Mouse (Mus musculus) G1E (cell line): ENCODE data around the gene Cnr2. TPM values are rescaled to one million over a fixed set of nuclear protein-coding genes. Genes with fewer than 3 reads are reported as not detected.

Experiments used
- ATAC-seq: 2 replicates; pipeline ENCODE4 v1.8.0; 2016; ENCODE audit warnings: mild to moderate bottlenecking; ENCODE audit not compliant: insufficient number of reproducible peaks, poor library complexity, low FRiP score, severe bottlenecking; ENCODE audit errors: extremely low read depth
- DNase-seq: peaks from one replicate; pipeline ENCODE4 v3.0.0; 2012; ENCODE audit warnings: low spot score
- H3K27me3 ChIP-seq: 2 replicates; pipeline ENCODE4 v1.6.1; 2012; ENCODE audit warnings: mild to moderate bottlenecking, low read length, inconsistent platforms; ENCODE audit not compliant: insufficient read depth
- H3K36me3 ChIP-seq: replicated peaks from 2 replicates; pipeline ENCODE3; 2012; ENCODE audit warnings: mild to moderate bottlenecking, inconsistent platforms
- H3K4me1 ChIP-seq: 2 replicates; pipeline ENCODE4 v1.6.1; 2012; ENCODE audit warnings: low read depth, low read length, inconsistent platforms, mixed read lengths; ENCODE audit not compliant: insufficient read depth
- H3K4me3 ChIP-seq: 2 replicates; pipeline ENCODE4 v1.5.1; 2012; ENCODE audit warnings: low read depth, mild to moderate bottlenecking, inconsistent platforms, low read length, moderate library complexity, mixed read lengths
- H3K9me3 ChIP-seq: replicated peaks from 2 replicates; pipeline ENCODE4 v1.6.1; 2012; ENCODE audit warnings: inconsistent platforms
- CTCF ChIP-seq: IDR thresholded peaks from 2 replicates; pipeline ENCODE4 v1.5.1; 2012; ENCODE audit warnings: low read depth, low read length, inconsistent platforms, mixed read lengths
- GATA1 ChIP-seq: IDR thresholded peaks from 2 replicates; pipeline ENCODE4 v1.6.1; 2012; ENCODE audit warnings: borderline replicate concordance, low read length, inconsistent platforms, mixed read lengths
- GATA2 ChIP-seq: IDR thresholded peaks from 2 replicates; pipeline ENCODE4 v1.6.1; 2012; ENCODE audit warnings: low read depth, low read length, inconsistent platforms, borderline replicate concordance
- POLR2AphosphoS5 ChIP-seq: IDR thresholded peaks from 2 replicates; pipeline ENCODE4 v1.6.1; 2012; ENCODE audit warnings: low read depth, low read length, inconsistent platforms; ENCODE audit not compliant: insufficient replicate concordance
- TAL1 ChIP-seq: conservative IDR thresholded peaks from 2 replicates; pipeline ENCODE4 v1.6.1; 2012; ENCODE audit warnings: low read depth, low read length, inconsistent platforms, mixed read lengths
- polyA plus RNA-seq: library from polyadenylated mRNA; stranded (reverse); fragments of >175 nt; gene quantifications from 2 replicates; pipeline ENCODE4 v1.2.3, GENCODE M21; 2012
- total RNA-seq, 2 experiments: library from RNA; stranded (forward) in 1 of 2; stranded (reverse) in 1 of 2; fragments of 200-1000 nt in 1 of 2; fragments of >200 nt in 1 of 2; fragmentation: Nextera tagmentation in 1 of 2; gene quantifications; 2 replicates each; pipeline ENCODE4 v1.2.3; 2014 to 2017

The Cnr2 gene
- total and polyA plus RNA-seq, 3 experiments: 5.1 to 28.2 (median 13.6) TPM

GRCm38 (mm10) chr4:135928376-135928775 lies 33.2 kb downstream of the Cnr2 start:
- peaks cover 96% of the 10 kb centered on the region for H3K36me3 ChIP-seq
- H3K4me3 ChIP-seq: no peak overlapping the region
- TF ChIP-seq POLR2AphosphoS5 (no peak), TAL1 (no peak), GATA2 (no peak), CTCF (no peak), GATA1 (no peak)
- no peak for ATAC-seq
- H3K4me1 ChIP-seq: 0 out of 2 replicates have a peak, but pooled peaks cover 4% of the 10 kb centered on the region
- H3K9me3 ChIP-seq: no peaks in the 10 kb centered on the region
- DNase-seq: no peak
- H3K27me3 ChIP-seq: no peaks in the 10 kb centered on the region

- peaks cover 7% of the 10 kb centered on the region; the same call in 1 of the 2 replicates for H3K4me1 ChIP-seq
- no peaks in the 10 kb centered on the region for H3K9me3 ChIP-seq
- H3K4me3 ChIP-seq: no peak overlapping the region
- no peak for ATAC-seq
- peaks cover 96% of the 10 kb centered on the region for H3K36me3 ChIP-seq
- no peak for TF ChIP-seq POLR2AphosphoS5
- no peak for TF ChIP-seq CTCF
- no peak for TF ChIP-seq GATA2
- TF ChIP-seq GATA1: no peak
- no peak for TF ChIP-seq TAL1
- H3K27me3 ChIP-seq: no peaks in the 10 kb centered on the region
- no peak for DNase-seq
These were observed 34.2 kb downstream of the Cnr2 start for GRCm38 (mm10) chr4:135929405-135929804.

- TF ChIP-seq POLR2AphosphoS5 (no peak), CTCF (no peak), GATA2 (no peak), GATA1 (no peak), TAL1 (no peak)
- Histone ChIP-seq H3K4me3 (no peak overlapping the region), H3K27me3 (no peaks in the 10 kb centered on the region), H3K9me3 (no peaks in the 10 kb centered on the region), H3K36me3 (peaks cover 96% of the 10 kb centered on the region), H3K4me1 (peaks cover 10% of the 10 kb centered on the region)
- ATAC-seq (no peak), DNase-seq (no peak)
These were observed 34.6 kb downstream of the Cnr2 start for GRCm38 (mm10) chr4:135929828-135930227.

- ATAC-seq (no peak), DNase-seq (no peak)
- Histone ChIP-seq H3K36me3 (peaks cover 95% of the 10 kb centered on the region), H3K4me3 (no peak overlapping the region), H3K4me1 (peaks cover 13% of the 10 kb centered on the region), H3K9me3 (no peaks in the 10 kb centered on the region), H3K27me3 (no peaks in the 10 kb centered on the region)
- TF ChIP-seq GATA2 (no peak), TAL1 (no peak), CTCF (no peak), GATA1 (no peak), POLR2AphosphoS5 (no peak)
These were observed 35.0 kb downstream of the Cnr2 start for GRCm38 (mm10) chr4:135930239-135930638.

- H3K4me1 ChIP-seq: peaks cover 13% of the 10 kb centered on the region
- H3K36me3 ChIP-seq: peaks cover 95% of the 10 kb centered on the region
- no peaks in the 10 kb centered on the region for H3K9me3 ChIP-seq
- DNase-seq: no peak
- TF ChIP-seq TAL1: no peak
- no peak for TF ChIP-seq CTCF
- TF ChIP-seq GATA2: no peak
- no peak for TF ChIP-seq GATA1
- TF ChIP-seq POLR2AphosphoS5: no peak
- no peak overlapping the region for H3K4me3 ChIP-seq
- H3K27me3 ChIP-seq: no peaks in the 10 kb centered on the region
- no peak for ATAC-seq
These were observed 36.6 kb downstream of the Cnr2 start for GRCm38 (mm10) chr4:135931832-135932231.

GRCm38 (mm10) chr4:135934708-135935500 lies 39.7 kb downstream of the Cnr2 start:
- DNase-seq (no peak), ATAC-seq (no peak)
- Histone ChIP-seq H3K36me3 (peaks cover 95% of the 10 kb centered on the region), H3K4me1 (peaks cover 20% of the 10 kb centered on the region), H3K27me3 (no peaks in the 10 kb centered on the region), H3K4me3 (no peak overlapping the region; the same call in 1 of the 2 replicates), H3K9me3 (no peaks in the 10 kb centered on the region)
- TF ChIP-seq TAL1: no peak
- no peak for TF ChIP-seq GATA2
- no peak for TF ChIP-seq CTCF
- no peak for TF ChIP-seq POLR2AphosphoS5
- TF ChIP-seq GATA1: no peak
